Mouse (Mus musculus): ENCODE results near the gene Xrra1. TPM values are rescaled to one million over a fixed set of nuclear protein-coding genes. Genes with fewer than 3 reads are reported as not detected.

Xrra1 gene
- polyA plus RNA-seq, 1 experiment: 0.11 TPM

DNA sequence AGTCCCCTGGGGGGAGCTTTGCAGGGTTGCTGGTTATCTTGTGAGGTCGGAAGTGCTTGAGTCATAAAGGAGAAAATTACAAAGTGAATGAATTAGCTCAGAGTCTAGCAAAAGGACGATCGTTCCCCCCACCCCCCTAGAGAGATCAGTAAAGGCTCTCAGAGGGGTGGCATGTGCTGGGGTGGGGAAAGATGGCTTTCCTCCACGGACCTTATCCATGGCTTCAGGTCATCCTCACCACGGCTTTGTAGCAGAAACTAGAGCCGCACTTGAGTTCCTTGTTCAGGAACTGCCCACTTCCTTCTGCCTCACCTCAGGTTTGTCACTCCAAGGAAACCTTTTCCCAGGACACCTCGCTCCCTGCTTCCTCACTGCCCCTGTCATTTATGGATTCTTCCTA lies 4.4 kb downstream of the Xrra1 start, which contains the start of gene Spcs2:
Spcs2 (minus strand) TSS at position 101 of the 400 bp plus-strand sequence.
- H3K36me3 ChIP-seq (ENCODE audit: control insufficient read depth, insufficient read depth): no peaks in the 10 kb centered on the region
- peaks cover 3% of the 10 kb centered on the region for H3K79me2 ChIP-seq (ENCODE audit: control insufficient read depth, insufficient read depth)
- no peak for TF ChIP-seq MYOG (IDR thresholded peaks at IDR 0.05; ENCODE audit: control insufficient read depth, extremely low read depth, insufficient read length)
- TF ChIP-seq MYOD1 (IDR thresholded peaks at IDR 0.05; ENCODE audit: control insufficient read depth, insufficient read length, low read depth): no peak
- TF ChIP-seq USF1 (IDR thresholded peaks at IDR 0.05; ENCODE audit: low read depth): no peak
- no peak for TF ChIP-seq CTCF (IDR thresholded peaks at IDR 0.05; ENCODE audit: control insufficient read depth, insufficient read depth, insufficient read length)
- no peak for TF ChIP-seq MAX (IDR thresholded peaks at IDR 0.05)
- no peak for TF ChIP-seq FOSL1 (IDR thresholded peaks at IDR 0.05; ENCODE audit: insufficient read depth, low read length, poor library complexity, severe bottlenecking)
- no peak for TF ChIP-seq CEBPB (IDR thresholded peaks at IDR 0.05; ENCODE audit: low read depth)
- H3K27me3 ChIP-seq (ENCODE audit: control insufficient read depth, insufficient read depth, insufficient read length): peaks cover 3% of the 10 kb centered on the region
- H3K4me3 ChIP-seq (ENCODE audit: insufficient read depth, poor library complexity, severe bottlenecking): no peak within 1 kb of the TSS
- peaks cover 2% of the 10 kb centered on the region for H3K79me3 ChIP-seq (ENCODE audit: low read depth)
- H3ac ChIP-seq (ENCODE audit: control insufficient read depth, insufficient read length, low read depth): no peak within 1 kb of the TSS

DNA sequence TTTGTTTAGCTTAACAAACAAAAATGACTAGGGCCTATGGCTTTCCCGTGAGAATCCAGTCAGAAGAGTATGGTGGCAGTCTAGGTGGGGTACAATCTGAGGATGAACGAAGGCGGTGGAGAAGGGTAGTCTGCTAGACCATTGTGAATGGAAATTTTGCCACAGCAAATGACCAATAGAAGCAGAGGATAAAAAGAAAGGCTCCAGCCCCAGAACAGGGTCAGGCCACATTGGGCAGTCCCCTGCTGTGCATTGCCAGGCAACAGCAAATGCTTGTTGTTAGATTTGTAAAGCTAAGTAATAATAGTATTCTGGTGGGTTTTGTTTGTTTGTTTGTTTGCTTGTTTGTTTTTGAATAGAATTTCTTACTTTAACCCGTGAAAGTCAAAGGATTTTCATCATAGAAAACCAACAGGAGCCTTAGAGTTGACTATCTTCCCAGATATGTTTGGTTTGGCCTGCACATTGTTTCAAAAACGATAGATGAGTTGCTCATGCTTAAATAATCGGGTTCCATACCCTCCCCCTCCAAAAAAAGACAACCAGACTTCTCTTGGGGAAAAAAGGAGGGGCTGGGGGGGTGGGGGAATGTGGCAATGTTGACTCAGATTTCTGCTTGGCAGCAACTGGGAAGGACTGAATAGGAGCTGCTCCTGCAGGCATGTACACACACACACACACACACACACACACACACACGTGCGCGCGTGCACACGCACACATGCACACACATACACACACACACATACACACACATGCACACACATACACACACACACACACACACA lies 5.5 kb downstream of the Xrra1 start:
- Histone ChIP-seq H3K4me3 (ENCODE audit: insufficient read depth, poor library complexity, severe bottlenecking) (no peak overlapping the region), H3ac (ENCODE audit: control insufficient read depth, insufficient read length, low read depth) (no peak overlapping the region), H3K79me2 (ENCODE audit: control insufficient read depth, insufficient read depth) (no peaks in the 10 kb centered on the region), H3K27me3 (ENCODE audit: control insufficient read depth, insufficient read depth, insufficient read length) (peaks cover 3% of the 10 kb centered on the region), H3K36me3 (ENCODE audit: control insufficient read depth, insufficient read depth) (no peaks in the 10 kb centered on the region), H3K79me3 (ENCODE audit: low read depth) (no peaks in the 10 kb centered on the region)
- TF ChIP-seq MYOG (IDR thresholded peaks at IDR 0.05; ENCODE audit: control insufficient read depth, extremely low read depth, insufficient read length) (no peak), MAX (IDR thresholded peaks at IDR 0.05) (no peak), MYOD1 (IDR thresholded peaks at IDR 0.05; ENCODE audit: control insufficient read depth, insufficient read length, low read depth) (no peak), CTCF (IDR thresholded peaks at IDR 0.05; ENCODE audit: control insufficient read depth, insufficient read depth, insufficient read length) (no peak), FOSL1 (IDR thresholded peaks at IDR 0.05; ENCODE audit: insufficient read depth, low read length, poor library complexity, severe bottlenecking) (no peak), USF1 (IDR thresholded peaks at IDR 0.05; ENCODE audit: low read depth) (no peak), CEBPB (IDR thresholded peaks at IDR 0.05; ENCODE audit: low read depth) (no peak)

DNA sequence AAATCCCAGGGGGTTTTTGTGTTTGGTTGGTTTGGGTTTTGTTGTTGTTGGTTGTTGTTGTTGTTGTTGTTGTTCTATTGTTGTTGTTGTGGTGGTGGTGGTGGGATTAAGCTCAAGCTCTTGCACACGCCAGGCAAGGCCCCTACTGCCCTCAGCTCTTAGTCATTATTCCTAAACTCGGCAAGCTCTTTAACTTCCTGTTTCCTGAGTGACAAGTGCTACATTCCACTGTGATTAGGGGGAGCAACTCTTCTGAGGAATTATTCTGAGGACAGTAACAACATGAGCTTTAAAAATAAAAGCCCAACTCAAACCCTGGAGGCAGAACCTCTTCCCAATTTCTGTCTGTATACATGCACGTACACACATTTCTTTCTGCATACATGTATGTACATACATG lies 6.3 kb downstream of the Xrra1 start:
- no peaks in the 10 kb centered on the region for H3K79me3 ChIP-seq (ENCODE audit: low read depth)
- no peak overlapping the region for H3ac ChIP-seq (ENCODE audit: control insufficient read depth, insufficient read length, low read depth)
- H3K27me3 ChIP-seq (ENCODE audit: control insufficient read depth, insufficient read depth, insufficient read length): peaks cover 3% of the 10 kb centered on the region
- no peaks in the 10 kb centered on the region for H3K36me3 ChIP-seq (ENCODE audit: control insufficient read depth, insufficient read depth)
- H3K4me3 ChIP-seq (ENCODE audit: insufficient read depth, poor library complexity, severe bottlenecking): no peak overlapping the region
- TF ChIP-seq FOSL1 (IDR thresholded peaks at IDR 0.05; ENCODE audit: insufficient read depth, low read length, poor library complexity, severe bottlenecking) (no peak), CEBPB (IDR thresholded peaks at IDR 0.05; ENCODE audit: low read depth) (no peak), MYOD1 (IDR thresholded peaks at IDR 0.05; ENCODE audit: control insufficient read depth, insufficient read length, low read depth) (no peak), CTCF (IDR thresholded peaks at IDR 0.05; ENCODE audit: control insufficient read depth, insufficient read depth, insufficient read length) (no peak), MAX (IDR thresholded peaks at IDR 0.05) (no peak), MYOG (IDR thresholded peaks at IDR 0.05; ENCODE audit: control insufficient read depth, extremely low read depth, insufficient read length) (no peak), USF1 (IDR thresholded peaks at IDR 0.05; ENCODE audit: low read depth) (no peak)
- H3K79me2 ChIP-seq (ENCODE audit: control insufficient read depth, insufficient read depth): no peaks in the 10 kb centered on the region

DNA sequence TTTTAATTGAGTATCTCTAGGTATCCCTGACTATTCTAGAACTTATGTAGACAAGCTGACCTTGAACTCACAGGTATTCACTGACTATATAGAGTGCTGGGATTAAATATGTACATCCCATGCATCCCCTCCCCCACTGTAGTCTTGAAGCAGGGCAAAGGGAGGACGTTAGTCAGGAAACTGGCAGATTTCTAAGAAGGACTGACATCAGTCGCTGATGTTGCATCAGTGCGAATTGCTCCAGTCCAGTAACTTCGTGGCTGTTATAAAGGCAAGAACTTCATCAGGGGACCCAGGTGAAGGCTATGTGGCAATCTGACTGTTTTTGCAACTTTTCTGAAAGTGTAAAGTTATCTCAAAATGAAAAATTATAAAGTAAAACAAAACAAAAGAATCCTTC lies 10.4 kb downstream of the Xrra1 start:
- no peak overlapping the region for H3ac ChIP-seq (ENCODE audit: control insufficient read depth, insufficient read length, low read depth)

DNA sequence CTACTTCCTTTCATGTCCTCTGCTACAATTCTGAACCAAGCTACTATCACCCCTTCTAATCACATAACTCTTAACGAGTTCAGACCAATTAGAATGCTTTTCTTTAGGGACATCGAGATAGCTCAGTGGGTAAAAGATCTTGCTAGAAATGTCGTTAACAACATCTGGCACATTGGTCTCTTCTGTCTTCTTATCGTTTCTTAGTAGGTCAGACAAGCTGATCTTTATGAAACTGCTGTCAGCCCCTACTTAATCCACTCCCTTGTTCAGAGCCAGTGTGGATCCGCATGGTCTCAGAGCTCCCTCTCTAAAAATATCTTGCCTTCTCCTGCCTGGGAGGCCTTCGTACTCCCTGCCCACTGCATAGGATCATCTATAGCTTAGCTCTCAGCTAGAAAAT lies 15.0 kb downstream of the Xrra1 start:
- Histone ChIP-seq H3ac (ENCODE audit: control insufficient read depth, insufficient read length, low read depth) (no peak overlapping the region), H3K79me2 (ENCODE audit: control insufficient read depth, insufficient read depth) (no peaks in the 10 kb centered on the region), H3K27me3 (ENCODE audit: control insufficient read depth, insufficient read depth, insufficient read length) (peaks cover 4% of the 10 kb centered on the region), H3K36me3 (ENCODE audit: control insufficient read depth, insufficient read depth) (no peaks in the 10 kb centered on the region), H3K4me3 (ENCODE audit: insufficient read depth, poor library complexity, severe bottlenecking) (no peak overlapping the region), H3K79me3 (ENCODE audit: low read depth) (no peaks in the 10 kb centered on the region)
- TF ChIP-seq USF1 (IDR thresholded peaks at IDR 0.05; ENCODE audit: low read depth) (no peak), CTCF (IDR thresholded peaks at IDR 0.05; ENCODE audit: control insufficient read depth, insufficient read depth, insufficient read length) (no peak), MYOD1 (IDR thresholded peaks at IDR 0.05; ENCODE audit: control insufficient read depth, insufficient read length, low read depth) (no peak), CEBPB (IDR thresholded peaks at IDR 0.05; ENCODE audit: low read depth) (no peak), MYOG (IDR thresholded peaks at IDR 0.05; ENCODE audit: control insufficient read depth, extremely low read depth, insufficient read length) (no peak), FOSL1 (IDR thresholded peaks at IDR 0.05; ENCODE audit: insufficient read depth, low read length, poor library complexity, severe bottlenecking) (no peak), MAX (IDR thresholded peaks at IDR 0.05) (no peak)

More for the DNA sequence above, 10.4 kb downstream of the Xrra1 start:
- Histone ChIP-seq H3K79me2 (ENCODE audit: control insufficient read depth, insufficient read depth) (no peaks in the 10 kb centered on the region), H3K27me3 (ENCODE audit: control insufficient read depth, insufficient read depth, insufficient read length) (peaks cover 8% of the 10 kb centered on the region), H3K36me3 (ENCODE audit: control insufficient read depth, insufficient read depth) (no peaks in the 10 kb centered on the region), H3K4me3 (ENCODE audit: insufficient read depth, poor library complexity, severe bottlenecking) (no peak overlapping the region), H3K79me3 (ENCODE audit: low read depth) (no peaks in the 10 kb centered on the region)
- no peak for TF ChIP-seq USF1 (IDR thresholded peaks at IDR 0.05; ENCODE audit: low read depth)
- TF ChIP-seq FOSL1 (IDR thresholded peaks at IDR 0.05; ENCODE audit: insufficient read depth, low read length, poor library complexity, severe bottlenecking): no peak
- no peak for TF ChIP-seq MAX (IDR thresholded peaks at IDR 0.05)
- TF ChIP-seq CTCF (IDR thresholded peaks at IDR 0.05; ENCODE audit: control insufficient read depth, insufficient read depth, insufficient read length): no peak
- TF ChIP-seq CEBPB (IDR thresholded peaks at IDR 0.05; ENCODE audit: low read depth): no peak
- no peak for TF ChIP-seq MYOD1 (IDR thresholded peaks at IDR 0.05; ENCODE audit: control insufficient read depth, insufficient read length, low read depth)
- no peak for TF ChIP-seq MYOG (IDR thresholded peaks at IDR 0.05; ENCODE audit: control insufficient read depth, extremely low read depth, insufficient read length)

All from C2C12 (cell line).